Mouse (Mus musculus) MEL (cell line): ENCODE data around the gene Slc16a14. TPM values are rescaled to one million over a fixed set of nuclear protein-coding genes. Genes with fewer than 3 reads are reported as not detected.

Experiments
- DNase-seq: peaks from one replicate; pipeline ENCODE4 v3.0.0; 2011; ENCODE audit warnings: low read depth, low spot score
- H3K27ac ChIP-seq: 2 replicates; pipeline ENCODE4 v1.5.1; 2012; ENCODE audit warnings: low read depth, mild to moderate bottlenecking, control low read depth, low read length, moderate library complexity; ENCODE audit not compliant: control insufficient read depth
- H3K27me3 ChIP-seq, 2 experiments: fragments of 150-350 bp in 1 of 2; sonication (generic) in 1 of 2; 2 replicates each; pipeline ENCODE4 v1.6.1; 2012; ENCODE audit warnings: low read length in 2 of 2, mild to moderate bottlenecking in 2 of 2, improper control_type of control experiment in 1 of 2, moderate library complexity in 1 of 2; ENCODE audit not compliant: insufficient read depth in 2 of 2, control insufficient read depth in 1 of 2
- H3K36me3 ChIP-seq, 2 experiments: 2 replicates each; pipeline ENCODE4 v1.6.1; 2012 to 2014; ENCODE audit warnings: low read length in 2 of 2, improper control_type of control experiment in 1 of 2, inconsistent platforms in 1 of 2, mild to moderate bottlenecking in 1 of 2; ENCODE audit not compliant: insufficient read depth in 2 of 2, control insufficient read depth in 1 of 2
- H3K4me1 ChIP-seq, 2 experiments: fragments of 150-350 bp in 1 of 2; sonication (generic) in 1 of 2; 2 replicates each; pipeline ENCODE4 v1.6.1; 2012; ENCODE audit warnings: low read length in 2 of 2, improper control_type of control experiment in 1 of 2, mild to moderate bottlenecking in 1 of 2; ENCODE audit not compliant: insufficient read depth in 2 of 2, control insufficient read depth in 1 of 2
- H3K4me3 ChIP-seq, 2 experiments: fragments of 150-350 bp in 1 of 2; sonication (generic) in 1 of 2; 2 replicates each; pipeline ENCODE4 v1.5.1; 2012; ENCODE audit warnings: low read depth in 2 of 2, low read length in 2 of 2, mild to moderate bottlenecking in 2 of 2, moderate library complexity in 2 of 2, control low read depth in 1 of 2, improper control_type of control experiment in 1 of 2; ENCODE audit not compliant: control insufficient read depth in 1 of 2, insufficient read depth in 1 of 2
- H3K79me2 ChIP-seq: 2 replicates; pipeline ENCODE4 v1.6.1; 2012; ENCODE audit warnings: mild to moderate bottlenecking, low read length, moderate library complexity; ENCODE audit not compliant: control insufficient read depth, poor library complexity, insufficient read depth
- H3K9ac ChIP-seq: 2 replicates; pipeline ENCODE4 v1.6.1; 2012; ENCODE audit warnings: low read depth, mild to moderate bottlenecking, control low read depth, low read length, moderate library complexity; ENCODE audit not compliant: control insufficient read depth, poor library complexity, severe bottlenecking
- H3K9me3 ChIP-seq: fragments of 150-350 bp; sonication (generic); replicated peaks from 2 replicates; pipeline ENCODE4 v1.6.1; 2012; ENCODE audit warnings: mild to moderate bottlenecking, low read length, improper control_type of control experiment, moderate library complexity; ENCODE audit not compliant: insufficient read depth
- CHD1 ChIP-seq: IDR thresholded peaks from 2 replicates; pipeline ENCODE4 v1.6.1; 2012; ENCODE audit warnings: low read depth, mild to moderate bottlenecking, inconsistent platforms, low read length, improper control_type of control experiment
- CHD2 ChIP-seq: IDR thresholded peaks from 2 replicates; pipeline ENCODE4 v1.6.1; 2011; ENCODE audit warnings: low read length, improper control_type of control experiment
- ELF1 ChIP-seq: IDR thresholded peaks from 2 replicates; pipeline ENCODE4 v1.6.1; 2014; ENCODE audit warnings: low read depth, mild to moderate bottlenecking, inconsistent platforms, low read length, improper control_type of control experiment, moderate library complexity
- EP300 ChIP-seq, 2 experiments: IDR thresholded peaks; 2 replicates each; pipeline ENCODE4 v1.6.1; 2011; ENCODE audit warnings: improper control_type of control experiment in 2 of 2, low read length in 2 of 2, low read depth in 1 of 2, mild to moderate bottlenecking in 1 of 2
- GABPA ChIP-seq: IDR thresholded peaks from 2 replicates; pipeline ENCODE4 v1.6.1; 2012; ENCODE audit warnings: low read depth, mild to moderate bottlenecking, inconsistent platforms, low read length, improper control_type of control experiment, moderate library complexity
- HCFC1 ChIP-seq: IDR thresholded peaks from 2 replicates; pipeline ENCODE4 v1.6.1; 2012; ENCODE audit warnings: low read depth, mild to moderate bottlenecking, inconsistent platforms, low read length, improper control_type of control experiment, moderate library complexity
- JUND ChIP-seq: IDR thresholded peaks from 2 replicates; pipeline ENCODE4 v1.6.1; 2011; ENCODE audit warnings: low read depth, mild to moderate bottlenecking, improper control_type of control experiment, low read length
- MAFK ChIP-seq: IDR thresholded peaks from 2 replicates; pipeline ENCODE4 v1.6.1; 2011; ENCODE audit warnings: low read depth, mild to moderate bottlenecking, low read length, improper control_type of control experiment, borderline replicate concordance
- MAX ChIP-seq: IDR thresholded peaks from 2 replicates; pipeline ENCODE4 v1.6.1; 2011; ENCODE audit warnings: low read length, improper control_type of control experiment
- MAZ ChIP-seq: IDR thresholded peaks from 2 replicates; pipeline ENCODE4 v1.6.1; 2012; ENCODE audit warnings: low read depth, mild to moderate bottlenecking, inconsistent platforms, low read length, improper control_type of control experiment
- MEF2A ChIP-seq: IDR thresholded peaks from 2 replicates; pipeline ENCODE4 v1.6.1; 2014; ENCODE audit warnings: low read depth, mild to moderate bottlenecking, inconsistent platforms, low read length, improper control_type of control experiment; ENCODE audit not compliant: poor library complexity, insufficient replicate concordance, severe bottlenecking; ENCODE audit errors: extremely low read depth
- MXI1 ChIP-seq: IDR thresholded peaks from 2 replicates; pipeline ENCODE4 v1.6.1; 2011; ENCODE audit warnings: mild to moderate bottlenecking, low read depth, low read length, improper control_type of control experiment
- NRF1 ChIP-seq: IDR thresholded peaks from 2 replicates; pipeline ENCODE4 v1.6.1; 2014; ENCODE audit warnings: low read depth, mild to moderate bottlenecking, inconsistent platforms, low read length, improper control_type of control experiment, moderate library complexity; ENCODE audit not compliant: poor library complexity, insufficient read depth, severe bottlenecking
- POLR2AphosphoS2 ChIP-seq: IDR thresholded peaks from 2 replicates; pipeline ENCODE4 v1.6.1; 2011; ENCODE audit warnings: low read length, improper control_type of control experiment
- POLR2AphosphoS5 ChIP-seq: IDR thresholded peaks from 2 replicates; pipeline ENCODE4 v1.6.1; 2012; ENCODE audit warnings: low read depth, borderline replicate concordance, mild to moderate bottlenecking, inconsistent platforms, low read length, moderate library complexity, mixed read lengths
- SIN3A ChIP-seq: IDR thresholded peaks from 2 replicates; pipeline ENCODE4 v1.6.1; 2012; ENCODE audit warnings: low read length, improper control_type of control experiment, inconsistent platforms
- SMC3 ChIP-seq: IDR thresholded peaks from 2 replicates; pipeline ENCODE4 v1.6.1; 2011; ENCODE audit warnings: low read depth, low read length, improper control_type of control experiment
- TAL1 ChIP-seq: IDR thresholded peaks from 2 replicates; pipeline ENCODE4 v1.6.1; 2012; ENCODE audit warnings: mild to moderate bottlenecking, inconsistent platforms, low read length, moderate library complexity, mixed read lengths
- TBP ChIP-seq: IDR thresholded peaks from 2 replicates; pipeline ENCODE4 v1.8.0; 2011; ENCODE audit warnings: low read depth, low read length, improper control_type of control experiment
- TCF12 ChIP-seq: IDR thresholded peaks from 2 replicates; pipeline ENCODE4 v1.6.1; 2014; ENCODE audit warnings: low read depth, mild to moderate bottlenecking, inconsistent platforms, low read length, improper control_type of control experiment, moderate library complexity
- USF1 ChIP-seq: IDR thresholded peaks from 2 replicates; pipeline ENCODE4 v1.6.1; 2014; ENCODE audit warnings: low read depth, mild to moderate bottlenecking, inconsistent platforms, low read length, improper control_type of control experiment, moderate library complexity
- USF2 ChIP-seq, 2 experiments: IDR thresholded peaks; 2 replicates each; pipeline ENCODE4 v1.6.1; 2011 to 2012; ENCODE audit warnings: improper control_type of control experiment in 2 of 2, low read length in 2 of 2, borderline replicate concordance in 1 of 2, inconsistent platforms in 1 of 2, low read depth in 1 of 2, mild to moderate bottlenecking in 1 of 2; ENCODE audit not compliant: insufficient read depth in 1 of 2
- ZC3H11A ChIP-seq: IDR thresholded peaks from 2 replicates; pipeline ENCODE4 v1.6.1; 2012; ENCODE audit warnings: low read depth, mild to moderate bottlenecking, inconsistent platforms, low read length, improper control_type of control experiment
- polyA plus RNA-seq, 2 experiments: library from polyadenylated mRNA; stranded (reverse) in 1 of 2; unstranded in 1 of 2; fragments of >175 nt in 1 of 2; fragments of >200 nt in 1 of 2; gene quantifications; 2 replicates each; pipeline versions ENCODE4 v1.2.1 to v1.2.4; 2012; ENCODE audit warnings: low replicate concordance in 2 of 2, low read depth in 1 of 2; ENCODE audit not compliant: insufficient read length in 2 of 2, insufficient read depth in 1 of 2, missing spikeins in 1 of 2
- total RNA-seq: library from RNA; depleted of rRNA; stranded (reverse); fragments of 300-350 nt; gene quantifications from 2 replicates; pipeline ENCODE4 v1.2.3, GENCODE M21; 2012

Slc16a14 gene
- total and polyA plus RNA-seq, 3 experiments: not detected

DNA sequence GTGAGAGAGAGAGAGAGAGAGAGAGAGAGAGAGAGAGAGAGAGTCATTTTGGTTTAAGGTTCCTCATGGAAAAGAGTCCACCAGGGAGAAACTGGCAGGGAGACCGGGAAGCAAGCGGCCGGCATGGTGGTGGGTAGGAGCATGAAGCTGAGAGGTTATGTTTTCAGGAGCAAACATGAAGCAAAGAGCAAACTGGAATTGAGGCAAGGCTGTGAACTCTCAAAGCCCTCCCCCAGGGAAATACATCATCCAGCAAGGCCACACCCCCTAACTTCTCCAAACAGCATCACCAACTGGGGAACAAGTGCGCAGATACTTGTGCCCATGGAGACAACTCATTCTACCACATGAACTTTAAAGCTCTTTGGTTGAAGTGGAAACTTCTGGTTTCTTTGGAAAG is 8.6 kb upstream of the Slc16a14 start:
- Histone ChIP-seq H3K79me2 (no peaks in the 10 kb centered on the region), H3K9ac (no peak overlapping the region), H3K27me3 (no peaks in the 10 kb centered on the region), H3K4me3 (no peak overlapping the region), H3K4me1 (no peaks in the 10 kb centered on the region), H3K27ac (no peak overlapping the region)
- no peak for DNase-seq
- TF ChIP-seq POLR2AphosphoS5: no peak
- no peak for TF ChIP-seq TBP
- TF ChIP-seq CHD1: no peak
- TF ChIP-seq MAFK: no peak
- TF ChIP-seq USF1: no peak
- no peak for TF ChIP-seq NRF1
- no peak for TF ChIP-seq TCF12
- no peak for TF ChIP-seq MXI1
- no peak for TF ChIP-seq USF2 (IDR thresholded peaks at IDR 0.05; ENCODE audit: borderline replicate concordance in 1 of 2, insufficient read depth in 1 of 2, low read depth in 1 of 2, low read length in 2 of 2)
- TF ChIP-seq SIN3A: no peak
- no peak for TF ChIP-seq TAL1
- TF ChIP-seq ZC3H11A: no peak
- no peak for TF ChIP-seq HCFC1
- no peak for TF ChIP-seq CHD2
- TF ChIP-seq POLR2AphosphoS2: no peak
- no peak for TF ChIP-seq MAX
- no peak for TF ChIP-seq GABPA
- no peak for TF ChIP-seq MEF2A
- TF ChIP-seq, all 39 proteins: peak for 0
- Histone ChIP-seq H3K36me3 (no peaks in the 10 kb centered on the region), H3K9me3 (no peaks in the 10 kb centered on the region)

- Histone ChIP-seq H3K4me3 (no peak overlapping the region), H3K9ac (no peak overlapping the region), H3K4me1 (no peaks in the 10 kb centered on the region), H3K9me3 (no peaks in the 10 kb centered on the region), H3K27ac (no peak overlapping the region), H3K27me3 (no peaks in the 10 kb centered on the region), H3K36me3 (no peaks in the 10 kb centered on the region), H3K79me2 (no peaks in the 10 kb centered on the region)
- no peak for DNase-seq
- TF ChIP-seq POLR2AphosphoS2: no peak
- TF ChIP-seq EP300 (IDR thresholded peaks at IDR 0.05; ENCODE audit: low read depth in 1 of 2, low read length in 2 of 2): no peak
- TF ChIP-seq ELF1: no peak
- no peak for TF ChIP-seq ZC3H11A
- no peak for TF ChIP-seq MAZ
- no peak for TF ChIP-seq JUND
- no peak for TF ChIP-seq SMC3
- no peak for TF ChIP-seq HCFC1
- TF ChIP-seq USF1: no peak
Measured at GRCm38 (mm10) chr1:84942666-84943065, 7.7 kb upstream of the Slc16a14 start.
